Mouse (Mus musculus) liver, adult (tissue): ENCODE measurements around the gene LTO1.

Source experiments
- GATA4 ChIP-seq: IDR thresholded peaks from 2 replicates; pipeline ENCODE4 v1.6.1; 2014; ENCODE audit warnings: mild to moderate bottlenecking, low read length; ENCODE audit not compliant: insufficient replicate concordance

LTO1 gene

DNA sequence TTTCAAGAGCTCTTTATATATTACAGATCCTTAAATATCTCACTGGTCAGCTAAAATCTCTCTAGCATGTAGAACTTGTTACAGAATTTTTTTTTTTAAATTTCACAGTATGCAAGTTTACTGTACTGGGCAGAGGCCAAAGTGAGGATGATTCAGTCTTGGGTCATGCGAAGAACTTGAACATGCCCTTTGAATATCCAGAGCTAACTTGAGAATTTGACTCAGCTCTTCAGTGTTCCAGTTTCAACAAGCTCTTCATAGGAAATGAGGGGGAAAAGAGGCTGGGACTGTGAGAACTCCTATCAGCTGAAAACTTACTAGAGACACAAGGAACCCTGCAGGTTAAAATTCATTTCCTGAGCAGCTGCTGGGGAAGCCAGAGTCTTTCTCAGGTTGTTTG lies 49.0 kb downstream of the LTO1 start:
- no peak for TF ChIP-seq GATA4

- no peak for TF ChIP-seq GATA4
These were observed 49.4 kb downstream of the LTO1 start for GRCm38 (mm10) chr7:144964316-144964715.

- TF ChIP-seq GATA4: no peak
These were observed 51.0 kb downstream of the LTO1 start for GRCm38 (mm10) chr7:144965893-144966292.

DNA sequence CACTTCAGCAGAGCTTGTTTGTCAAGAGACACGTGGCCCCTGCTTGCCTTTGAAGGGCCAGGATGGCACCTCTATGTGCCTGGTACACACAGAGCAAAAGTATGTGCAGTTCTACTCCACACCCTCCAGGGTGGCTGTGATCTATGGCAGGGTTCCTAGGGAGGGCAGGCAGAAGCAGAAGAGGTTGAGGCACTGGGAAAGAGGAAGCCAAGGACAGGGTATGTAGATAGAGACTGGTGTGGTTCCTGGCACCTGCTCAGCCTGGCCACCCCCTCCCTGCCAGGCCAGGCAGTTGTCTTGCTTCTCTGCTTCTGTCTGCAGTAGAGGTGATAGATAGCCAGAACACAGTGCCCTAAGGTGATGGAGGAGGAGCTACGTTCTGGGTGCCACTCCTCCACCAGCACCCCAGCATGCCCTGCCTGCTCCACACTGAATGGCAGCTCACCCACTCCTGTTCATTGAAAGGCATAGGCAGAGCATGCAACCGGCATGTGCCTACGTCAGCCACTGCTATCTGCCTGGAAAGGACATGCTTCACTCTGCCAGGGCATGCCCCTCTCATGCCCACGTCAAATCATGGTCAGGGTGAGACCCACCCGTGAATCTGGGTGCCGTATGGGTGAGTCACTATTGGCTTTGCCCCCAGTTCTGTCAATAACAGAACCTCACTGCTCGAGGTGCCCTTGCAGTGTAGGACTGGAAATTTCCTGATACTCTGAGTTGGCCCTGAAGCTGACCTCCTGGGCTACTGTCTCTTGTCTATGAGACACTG lies 56.3 kb downstream of the LTO1 start:
- no peak for TF ChIP-seq GATA4

- TF ChIP-seq GATA4: no peak
These were observed 56.9 kb downstream of the LTO1 start for GRCm38 (mm10) chr7:144971769-144972168.

- no peak for TF ChIP-seq GATA4
These were observed 58.6 kb downstream of the LTO1 start for GRCm38 (mm10) chr7:144973461-144973860.

DNA sequence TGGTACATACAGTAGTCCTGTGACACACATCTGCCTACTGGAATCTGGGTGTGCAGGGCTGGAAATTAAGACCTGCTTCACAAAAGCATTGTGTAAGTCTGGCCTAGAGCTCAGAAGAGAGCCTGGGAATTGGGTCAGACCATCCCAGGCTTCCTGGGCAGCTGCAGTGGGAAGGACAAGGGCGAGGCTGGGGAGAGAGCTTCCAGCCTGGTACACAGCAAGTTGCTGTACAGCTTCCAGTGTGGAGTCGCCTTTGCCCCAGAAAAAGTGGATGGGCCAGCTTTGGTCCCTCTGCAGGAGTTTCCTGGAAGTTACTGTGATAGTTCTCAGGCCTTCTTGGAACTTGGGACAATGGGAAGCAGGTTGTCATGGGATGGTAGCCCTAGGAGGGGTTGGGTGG lies 62.2 kb downstream of the LTO1 start:
- TF ChIP-seq GATA4: no peak

DNA sequence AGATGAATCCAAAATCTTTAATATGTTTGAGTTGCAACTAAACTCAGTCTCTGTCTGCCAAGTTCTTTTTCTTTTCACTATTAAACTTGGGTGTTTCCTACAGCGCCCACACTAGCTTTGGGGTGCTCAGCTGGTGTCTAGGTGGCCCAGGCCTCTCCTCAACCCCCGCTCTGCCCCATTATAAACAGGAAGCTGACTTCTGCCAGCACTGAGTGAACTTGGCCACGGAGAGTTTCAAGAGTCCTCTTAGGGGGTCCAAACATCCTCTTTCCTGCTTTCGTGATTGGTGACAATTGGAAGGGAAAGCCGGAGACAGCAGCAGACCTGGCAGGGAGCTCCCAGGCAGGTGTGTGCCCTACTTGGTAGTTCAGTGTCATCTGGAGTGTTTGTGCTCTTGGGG lies 64.9 kb downstream of the LTO1 start:
- no peak for TF ChIP-seq GATA4
